Mouse (Mus musculus) heart, postnatal 0 days (tissue): ENCODE data around the gene Gm49384.

Experiments used
- CTCF ChIP-seq: IDR thresholded peaks from 2 replicates; pipeline ENCODE4 v1.5.1; 2016; ENCODE audit warnings: antibody characterized with exemption, control low read depth, low read depth
- EP300 ChIP-seq: IDR thresholded peaks from 2 replicates; pipeline ENCODE4 v1.6.1; 2016; ENCODE audit warnings: antibody characterized with exemption, low read depth

- TF ChIP-seq EP300 (no peak), CTCF (no peak)
These were observed 45.7 kb upstream of the Gm49384 start for GRCm38 (mm10) chr12:69249766-69250165.
